Mouse (Mus musculus): ENCODE measurements around the gene Pcyt1b.

DNA sequence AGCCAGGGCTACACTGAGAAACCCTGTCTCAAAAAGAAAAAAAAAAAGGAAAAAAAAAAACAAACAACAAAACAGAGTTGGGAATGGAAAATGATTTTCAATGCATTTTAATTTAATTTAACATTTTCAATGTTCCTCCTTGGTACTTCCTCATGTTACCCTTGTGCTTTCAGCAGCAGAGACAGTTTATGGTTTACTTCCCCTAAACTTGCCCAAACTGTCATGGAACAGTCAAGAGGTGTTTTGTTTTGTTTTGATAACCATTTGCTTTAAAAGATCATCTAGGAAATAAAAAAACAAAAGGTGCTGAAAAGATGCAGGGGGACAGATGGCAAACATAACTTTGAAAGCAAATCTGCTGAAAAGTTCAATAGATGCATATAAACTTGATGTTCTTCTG, 10.6 kb upstream of the Pcyt1b start:
- TF ChIP-seq CTCF (IDR thresholded peaks at IDR 0.05; ENCODE audit: borderline replicate concordance, insufficient read depth, low read length) (no peak), POLR2A (IDR thresholded peaks at IDR 0.05; ENCODE audit: low read depth, low read length) (no peak)
